Mouse (Mus musculus) G1E (cell line): Measurements from ENCODE around the gene Gulp1. TPM values are rescaled to one million over a fixed set of nuclear protein-coding genes. Genes with fewer than 3 reads are reported as not detected.
A peak's percentile ranks its signal among the peaks of the same experiment; 100 is the strongest.

Experiments
- ATAC-seq: 2 replicates; pipeline ENCODE4 v1.8.0; 2016; ENCODE audit warnings: mild to moderate bottlenecking; ENCODE audit not compliant: insufficient number of reproducible peaks, poor library complexity, low FRiP score, severe bottlenecking; ENCODE audit errors: extremely low read depth
- DNase-seq: peaks from one replicate; pipeline ENCODE4 v3.0.0; 2012; ENCODE audit warnings: low spot score
- H3K27me3 ChIP-seq: 2 replicates; pipeline ENCODE4 v1.6.1; 2012; ENCODE audit warnings: mild to moderate bottlenecking, low read length, inconsistent platforms; ENCODE audit not compliant: insufficient read depth
- H3K36me3 ChIP-seq: replicated peaks from 2 replicates; pipeline ENCODE3; 2012; ENCODE audit warnings: mild to moderate bottlenecking, inconsistent platforms
- H3K4me1 ChIP-seq: 2 replicates; pipeline ENCODE4 v1.6.1; 2012; ENCODE audit warnings: low read depth, low read length, inconsistent platforms, mixed read lengths; ENCODE audit not compliant: insufficient read depth
- H3K4me3 ChIP-seq: 2 replicates; pipeline ENCODE4 v1.5.1; 2012; ENCODE audit warnings: low read depth, mild to moderate bottlenecking, inconsistent platforms, low read length, moderate library complexity, mixed read lengths
- H3K9me3 ChIP-seq: replicated peaks from 2 replicates; pipeline ENCODE4 v1.6.1; 2012; ENCODE audit warnings: inconsistent platforms
- CTCF ChIP-seq: IDR thresholded peaks from 2 replicates; pipeline ENCODE4 v1.5.1; 2012; ENCODE audit warnings: low read depth, low read length, inconsistent platforms, mixed read lengths
- GATA1 ChIP-seq: IDR thresholded peaks from 2 replicates; pipeline ENCODE4 v1.6.1; 2012; ENCODE audit warnings: borderline replicate concordance, low read length, inconsistent platforms, mixed read lengths
- GATA2 ChIP-seq: IDR thresholded peaks from 2 replicates; pipeline ENCODE4 v1.6.1; 2012; ENCODE audit warnings: low read depth, low read length, inconsistent platforms, borderline replicate concordance
- POLR2AphosphoS5 ChIP-seq: IDR thresholded peaks from 2 replicates; pipeline ENCODE4 v1.6.1; 2012; ENCODE audit warnings: low read depth, low read length, inconsistent platforms; ENCODE audit not compliant: insufficient replicate concordance
- TAL1 ChIP-seq: conservative IDR thresholded peaks from 2 replicates; pipeline ENCODE4 v1.6.1; 2012; ENCODE audit warnings: low read depth, low read length, inconsistent platforms, mixed read lengths
- polyA plus RNA-seq: library from polyadenylated mRNA; stranded (reverse); fragments of >175 nt; gene quantifications from 2 replicates; pipeline ENCODE4 v1.2.3, GENCODE M21; 2012
- total RNA-seq, 2 experiments: library from RNA; stranded (forward) in 1 of 2; stranded (reverse) in 1 of 2; fragments of 200-1000 nt in 1 of 2; fragments of >200 nt in 1 of 2; fragmentation: Nextera tagmentation in 1 of 2; gene quantifications; 2 replicates each; pipeline ENCODE4 v1.2.3; 2014 to 2017

The Gulp1 gene
- total and polyA plus RNA-seq, 3 experiments = not detected

- TF ChIP-seq TAL1 (no peak), GATA2 (no peak), CTCF (no peak), GATA1 (no peak), POLR2AphosphoS5 (no peak)
- no peak for ATAC-seq
These were observed 24.7 kb downstream of the Gulp1 start for GRCm38 (mm10) chr1:44576001-44576400.

GRCm38 (mm10) chr1:44576610-44577009 is 25.3 kb downstream of the Gulp1 start:
- Histone ChIP-seq H3K9me3 (no peaks in the 10 kb centered on the region), H3K27me3 (no peaks in the 10 kb centered on the region), H3K4me3 (no peak overlapping the region), H3K4me1 (no peaks in the 10 kb centered on the region), H3K36me3 (no peaks in the 10 kb centered on the region)
- ATAC-seq (no peak), DNase-seq (no peak)
- TF ChIP-seq TAL1 (no peak), CTCF (no peak), GATA2 (no peak), POLR2AphosphoS5 (no peak), GATA1 (no peak)

More at GRCm38 (mm10) chr1:44576001-44576400, 24.7 kb downstream of the Gulp1 start:
- Histone ChIP-seq H3K4me1 (no peaks in the 10 kb centered on the region), H3K9me3 (no peaks in the 10 kb centered on the region), H3K36me3 (no peaks in the 10 kb centered on the region), H3K4me3 (no peak overlapping the region), H3K27me3 (no peaks in the 10 kb centered on the region)
- no peak for DNase-seq

DNA sequence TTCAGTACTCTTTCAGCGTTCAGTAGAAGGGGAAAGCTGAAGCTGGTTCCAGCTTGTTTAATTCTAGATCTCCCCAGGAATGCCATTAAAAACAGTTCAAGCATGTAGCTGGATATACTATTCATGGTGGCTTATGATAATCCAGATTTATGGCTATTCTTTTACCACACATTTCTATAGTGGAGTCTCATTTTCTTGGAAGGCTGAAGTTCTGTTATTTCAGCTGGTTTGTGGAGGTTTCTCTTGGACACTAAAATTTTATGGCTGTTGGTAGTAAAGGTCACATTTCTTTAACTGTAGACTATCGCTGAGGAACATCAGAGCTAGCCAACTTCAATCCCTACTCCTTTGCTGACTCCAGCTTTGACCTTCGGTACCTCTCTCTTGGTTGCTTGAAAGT is 29.1 kb downstream of the Gulp1 start:
- H3K36me3 ChIP-seq = no peaks in the 10 kb centered on the region
- no peak for TF ChIP-seq GATA1
- no peak for TF ChIP-seq POLR2AphosphoS5
- no peak for TF ChIP-seq TAL1
- TF ChIP-seq GATA2 = no peak
- TF ChIP-seq CTCF = no peak
- H3K4me3 ChIP-seq = no peak overlapping the region
- no peaks in the 10 kb centered on the region for H3K9me3 ChIP-seq
- no peak for ATAC-seq
- DNase-seq = no peak
- no peaks in the 10 kb centered on the region for H3K4me1 ChIP-seq
- H3K27me3 ChIP-seq = peaks cover 2% of the 10 kb centered on the region; the same call in 1 of the 2 replicates

DNA sequence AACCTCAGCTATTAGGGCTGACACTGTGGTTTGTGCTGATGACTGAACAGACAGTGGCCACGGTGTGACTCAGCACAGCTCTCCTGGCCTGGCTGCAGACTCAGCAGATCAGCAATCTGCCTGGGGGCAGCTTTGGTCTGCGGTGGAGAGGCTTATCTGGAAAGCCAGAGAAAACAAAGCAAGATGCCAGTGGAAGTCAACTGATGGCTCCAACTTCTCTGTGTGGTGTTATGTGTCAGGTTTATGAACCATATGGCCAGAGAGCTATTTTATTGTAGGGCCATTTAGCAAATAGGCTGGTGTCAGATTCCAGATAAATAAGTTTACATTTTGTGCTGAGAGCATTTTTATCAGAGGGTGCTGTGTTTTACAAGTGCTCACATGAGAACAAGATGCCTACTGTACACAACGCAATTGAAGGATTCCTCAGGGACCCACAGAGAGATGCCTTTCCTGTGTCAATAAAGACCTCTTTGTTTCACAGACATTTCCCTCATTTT is 33.6 kb downstream of the Gulp1 start:
- ATAC-seq = peak; percentile 81
- Histone ChIP-seq H3K36me3 (no peaks in the 10 kb centered on the region), H3K9me3 (no peaks in the 10 kb centered on the region), H3K4me1 (no peaks in the 10 kb centered on the region), H3K27me3 (peaks cover 2% of the 10 kb centered on the region; the same call in 1 of the 2 replicates), H3K4me3 (no peak overlapping the region)
- DNase-seq = no peak
- TF ChIP-seq TAL1 (no peak), GATA1 (no peak), CTCF (no peak)

DNA sequence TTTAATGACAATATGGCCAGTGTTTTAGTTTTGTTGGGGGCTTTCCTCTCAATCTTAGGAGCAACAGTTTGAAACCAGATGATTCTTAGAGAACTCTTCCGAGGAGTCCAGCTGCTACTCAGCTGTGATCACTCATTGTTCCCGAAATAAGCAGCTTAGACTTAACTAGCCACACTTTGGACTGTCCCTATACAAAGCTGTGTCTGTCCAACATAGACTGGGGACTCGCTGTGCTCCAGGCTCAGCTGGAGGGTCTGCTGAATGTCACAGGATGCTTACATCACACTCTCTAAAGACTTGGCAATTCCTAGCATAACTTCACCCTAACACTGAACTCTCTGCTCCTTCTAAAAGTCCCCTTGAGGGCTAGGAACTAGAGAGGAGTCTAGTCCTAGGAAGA is 40.4 kb downstream of the Gulp1 start:
- Histone ChIP-seq H3K4me3 (no peak overlapping the region), H3K27me3 (no peaks in the 10 kb centered on the region), H3K36me3 (no peaks in the 10 kb centered on the region), H3K9me3 (no peaks in the 10 kb centered on the region), H3K4me1 (no peaks in the 10 kb centered on the region)
- TF ChIP-seq GATA1 (no peak), CTCF (no peak), TAL1 (no peak), POLR2AphosphoS5 (no peak), GATA2 (no peak)
- no peak for ATAC-seq
- DNase-seq = no peak

- H3K36me3 ChIP-seq = no peaks in the 10 kb centered on the region
- H3K9me3 ChIP-seq = no peaks in the 10 kb centered on the region
- DNase-seq (no peak), ATAC-seq (no peak)
- no peaks in the 10 kb centered on the region for H3K4me1 ChIP-seq
- TF ChIP-seq CTCF (no peak), POLR2AphosphoS5 (no peak), GATA2 (no peak), TAL1 (no peak), GATA1 (no peak)
- no peak overlapping the region for H3K4me3 ChIP-seq
- no peaks in the 10 kb centered on the region for H3K27me3 ChIP-seq
These were observed 41.8 kb downstream of the Gulp1 start for GRCm38 (mm10) chr1:44593109-44593508.

GRCm38 (mm10) chr1:44598312-44598711 is 47.0 kb downstream of the Gulp1 start:
- no peak for DNase-seq

More at GRCm38 (mm10) chr1:44598312-44598711, 47.0 kb downstream of the Gulp1 start:
- H3K9me3 ChIP-seq = no peaks in the 10 kb centered on the region
- H3K36me3 ChIP-seq = no peaks in the 10 kb centered on the region
- no peak overlapping the region for H3K4me3 ChIP-seq
- ATAC-seq = no peak
- H3K4me1 ChIP-seq = no peaks in the 10 kb centered on the region
- TF ChIP-seq GATA1 = no peak
- no peaks in the 10 kb centered on the region for H3K27me3 ChIP-seq
